Mouse (Mus musculus) intestine, postnatal 0 days (tissue): ENCODE measurements around the gene Spcs1. TPM values are rescaled to one million over a fixed set of nuclear protein-coding genes. Genes with fewer than 3 reads are reported as not detected.

ENCODE experiments used
- ATAC-seq: fragments of 200-750 bp; cut with Nextera tagmentation; 2 replicates; pipeline ENCODE4 v1.8.0; 2017; ENCODE audit warnings: mild to moderate bottlenecking, moderate TSS enrichment, moderate library complexity
- H3K27ac ChIP-seq: fragments of 300-500 bp; sonication (generic); 2 replicates; pipeline ENCODE4 v1.5.1; 2014; ENCODE audit warnings: mild to moderate bottlenecking, low read depth, low read length, moderate library complexity
- H3K27me3 ChIP-seq: fragments of 300-500 bp; sonication (generic); replicated peaks from 2 replicates; pipeline ENCODE4 v1.6.1; 2014; ENCODE audit warnings: low read length, mixed read lengths; ENCODE audit not compliant: control insufficient read depth, insufficient read depth
- H3K36me3 ChIP-seq: fragments of 300-500 bp; sonication (generic); 2 replicates; pipeline ENCODE4 v1.6.1; 2014; ENCODE audit warnings: mild to moderate bottlenecking, moderate library complexity; ENCODE audit not compliant: control insufficient read depth, insufficient read depth
- H3K4me1 ChIP-seq: fragments of 300-500 bp; sonication (generic); replicated peaks from 2 replicates; pipeline ENCODE4 v1.6.1; 2014; ENCODE audit warnings: antibody characterized with exemption, low read length, mixed read lengths; ENCODE audit not compliant: control insufficient read depth, insufficient read depth
- H3K4me2 ChIP-seq: fragments of 300-500 bp; sonication (generic); replicated peaks from 2 replicates; pipeline ENCODE4 v1.6.1; 2014; ENCODE audit warnings: low read depth, mild to moderate bottlenecking, moderate library complexity
- H3K4me3 ChIP-seq: fragments of 300-500 bp; sonication (generic); 2 replicates; pipeline ENCODE4 v1.5.1; 2014; ENCODE audit warnings: low read depth, low read length
- H3K9ac ChIP-seq: fragments of 300-500 bp; sonication (generic); 2 replicates; pipeline ENCODE4 v1.6.1; 2014; ENCODE audit warnings: mild to moderate bottlenecking, low read depth, low read length
- H3K9me3 ChIP-seq: fragments of 300-500 bp; sonication (generic); 2 replicates; pipeline ENCODE4 v1.6.1; 2016; ENCODE audit warnings: mixed run types; ENCODE audit not compliant: control insufficient read depth
- CTCF ChIP-seq: sonication (generic); IDR thresholded peaks from 2 replicates; pipeline ENCODE4 v1.5.1; 2016; ENCODE audit warnings: low read depth, mild to moderate bottlenecking, control low read depth, antibody characterized with exemption, moderate library complexity
- WGBS: fragments of 180-500 bp; shearing (Covaris S2); extraction: QIAGEN DNeasy Blood & Tissue Kit; methylation state at CpG from one replicate; pipeline ENCODE4 v1.1.7; 2014; 5-methylcytosine and 5-hydroxymethylcytosine counted together
- polyA plus RNA-seq: library from polyadenylated mRNA; unstranded; fragments of >200 nt; fragmentation: Nextera tagmentation; extraction: Ambion mirVana; gene quantifications from 2 replicates; pipeline ENCODE4 v1.2.1, GENCODE M21; 2015

Gene Spcs1
- polyA plus RNA-seq = 434 and 465 TPM in 2 replicates

DNA sequence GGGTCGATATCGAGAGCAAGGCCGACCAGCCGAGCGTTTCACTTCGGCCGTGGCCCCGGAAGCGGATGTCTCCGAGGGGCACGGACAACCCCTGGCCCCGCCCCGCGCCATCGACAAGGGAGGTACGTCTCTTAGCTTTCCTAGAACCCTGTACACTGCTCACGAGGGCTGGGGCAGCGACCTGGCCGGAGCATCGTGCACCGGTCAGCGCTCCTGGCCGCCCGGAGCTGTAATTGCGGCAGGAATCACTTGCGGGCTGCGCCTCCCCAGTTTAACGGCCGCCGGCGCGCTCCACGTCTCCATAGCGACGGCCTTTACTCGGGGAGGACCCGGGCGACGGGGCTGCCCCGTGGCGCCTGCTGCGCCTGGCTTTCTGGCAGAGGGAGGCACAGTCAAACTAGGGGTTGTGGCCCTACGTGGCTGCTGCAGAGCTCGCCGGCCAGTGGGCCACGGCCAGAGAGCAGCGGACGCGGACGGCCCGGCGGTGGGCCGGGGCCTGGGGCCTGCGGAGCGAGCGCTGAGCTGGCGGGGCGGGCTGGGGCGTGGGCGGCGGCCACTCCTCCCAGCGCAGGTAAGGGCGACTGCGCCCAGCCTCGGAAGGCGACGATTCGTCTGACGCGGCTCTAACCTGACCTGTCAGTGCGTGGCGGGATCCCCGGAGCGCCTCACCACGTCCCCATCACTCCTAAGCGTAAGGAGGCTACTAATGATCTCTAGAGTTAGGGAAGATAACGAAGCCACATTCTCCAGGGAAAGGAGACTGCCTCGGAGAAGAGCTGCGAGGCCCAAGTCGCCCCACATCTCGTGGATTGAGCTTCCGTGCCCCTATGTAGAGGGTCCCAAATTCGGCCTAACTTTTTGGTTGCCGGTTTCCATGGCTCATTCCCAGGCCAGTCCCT is at the start of gene Spcs1, which contains the start of gene Glt8d1:
Gene Spcs1, minus strand, starts transcription at position 366 of the 899 bp plus-strand sequence.
Gene Glt8d1, plus strand, starts transcription at position 94 of the 899 bp plus-strand sequence.
- Histone ChIP-seq H3K9ac (peak within 1 kb of the TSS; percentile 90), H3K4me3 (peak within 1 kb of the TSS; percentile 96), H3K4me2 (peak within 1 kb of the TSS; percentile 74), H3K36me3 (peaks cover 11% of the 10 kb centered on the region), H3K27ac (peak within 1 kb of the TSS; percentile 94), H3K27me3 (no peaks in the 10 kb centered on the region), H3K9me3 (no peaks in the 10 kb centered on the region), H3K4me1 (no peaks in the 10 kb centered on the region)
- peak; percentile 93 for ATAC-seq
- WGBS = under 1% methylated on average over 84 of the region's 84 CpGs
- TF ChIP-seq CTCF = 0 out of 2 replicates have a peak, but pooled peaks have one; percentile 5

DNA sequence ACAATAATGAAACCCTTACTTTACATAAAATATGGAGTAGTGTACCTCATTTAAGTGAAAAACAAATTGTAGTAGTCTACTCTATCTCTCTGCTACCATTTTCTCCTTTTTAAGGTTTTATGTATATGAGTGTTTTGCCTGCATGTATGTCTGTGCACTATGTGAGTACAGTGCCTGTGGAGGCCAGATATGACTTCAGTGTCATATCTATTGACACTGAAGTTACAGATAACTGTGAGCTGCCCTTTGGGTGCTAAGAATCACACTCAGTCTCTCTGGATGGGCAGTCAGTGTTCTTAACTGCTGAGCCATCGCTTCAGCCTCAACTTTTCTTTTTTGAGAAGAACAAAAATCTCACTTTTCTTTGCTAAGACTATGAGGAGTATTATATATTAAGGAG is 44.3 kb upstream of the Spcs1 start:
- Histone ChIP-seq H3K9ac (no peak overlapping the region), H3K36me3 (peaks cover 71% of the 10 kb centered on the region), H3K4me2 (no peak overlapping the region), H3K9me3 (no peaks in the 10 kb centered on the region), H3K27ac (no peak overlapping the region), H3K4me3 (no peak overlapping the region), H3K27me3 (no peaks in the 10 kb centered on the region), H3K4me1 (no peaks in the 10 kb centered on the region)
- ATAC-seq = no peak
- TF ChIP-seq CTCF = no peak
- 100% methylated on average over 1 of the region's 1 CpGs for WGBS

DNA sequence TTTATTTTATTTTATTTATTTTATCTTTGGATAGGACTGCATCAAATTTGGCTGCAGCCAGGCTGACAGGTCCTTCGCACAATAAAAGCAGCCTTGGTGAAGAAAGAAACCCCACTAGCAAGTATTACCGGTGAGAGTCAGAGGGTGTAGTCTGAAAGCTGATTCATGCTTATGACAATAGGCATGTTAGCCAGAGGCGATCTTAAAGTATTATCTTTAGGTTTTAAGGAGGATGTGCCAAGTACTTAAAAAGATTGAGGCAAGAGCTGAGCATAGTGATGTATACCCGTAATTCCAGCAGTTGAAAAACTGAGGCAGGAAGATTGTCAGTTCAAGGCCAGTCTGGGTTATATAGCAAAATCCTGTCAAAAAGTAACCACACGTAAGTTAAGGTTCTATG is 43.8 kb upstream of the Spcs1 start:
- no peak for TF ChIP-seq CTCF
- ATAC-seq = no peak
- Histone ChIP-seq H3K9ac (no peak overlapping the region), H3K27ac (no peak overlapping the region), H3K36me3 (peaks cover 66% of the 10 kb centered on the region), H3K9me3 (no peaks in the 10 kb centered on the region), H3K4me1 (no peaks in the 10 kb centered on the region), H3K4me2 (no peak overlapping the region), H3K4me3 (no peak overlapping the region), H3K27me3 (no peaks in the 10 kb centered on the region)
- WGBS = 94% methylated on average over 5 of the region's 5 CpGs

DNA sequence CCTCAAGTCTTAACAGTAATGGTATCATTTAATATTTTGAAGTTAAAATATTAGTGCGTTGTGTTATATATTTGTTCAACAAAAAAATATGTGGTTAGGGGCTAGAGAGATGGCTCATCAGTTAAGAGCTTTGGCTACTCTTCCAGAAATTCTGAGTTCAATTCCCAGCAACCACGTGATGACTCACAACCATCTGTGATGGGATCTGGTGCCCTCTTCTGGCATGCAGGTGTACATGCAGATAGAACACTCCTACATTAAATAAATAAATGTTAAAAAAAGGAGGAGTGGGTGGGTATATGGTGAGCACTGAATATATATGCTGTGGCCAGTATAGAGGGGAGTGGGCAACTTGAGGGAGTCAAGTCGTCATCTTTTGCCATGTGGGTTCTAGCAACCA is 24.3 kb upstream of the Spcs1 start:
- Histone ChIP-seq H3K4me3 (no peak overlapping the region), H3K4me1 (no peaks in the 10 kb centered on the region), H3K4me2 (no peak overlapping the region), H3K36me3 (peaks cover 40% of the 10 kb centered on the region), H3K9me3 (no peaks in the 10 kb centered on the region), H3K9ac (no peak overlapping the region), H3K27ac (no peak overlapping the region), H3K27me3 (no peaks in the 10 kb centered on the region)
- ATAC-seq = no peak
- 84% methylated on average over 3 of the region's 3 CpGs for WGBS
- TF ChIP-seq CTCF = peak; percentile 60

DNA sequence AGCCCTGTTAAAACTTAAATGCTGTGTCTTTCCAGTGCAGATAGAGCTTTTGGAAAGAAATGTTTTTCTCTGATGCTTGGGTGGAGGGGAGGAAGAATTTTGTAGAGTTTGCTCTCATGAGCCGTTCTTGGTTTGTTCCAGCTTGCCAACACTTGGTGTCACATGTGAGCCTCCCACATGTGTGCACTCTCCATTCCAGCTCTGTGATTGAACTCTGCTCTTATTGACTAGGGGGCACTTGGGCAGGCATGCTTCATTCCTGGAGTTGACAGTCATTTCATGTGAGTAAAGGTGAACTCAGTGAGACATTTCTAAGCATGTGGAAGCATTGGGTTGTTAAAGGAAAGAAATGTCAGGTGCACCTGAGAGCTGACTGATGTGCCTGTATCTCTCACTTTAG is 21.1 kb upstream of the Spcs1 start:
- no peaks in the 10 kb centered on the region for H3K9me3 ChIP-seq
- no peaks in the 10 kb centered on the region for H3K27me3 ChIP-seq
- peaks cover 23% of the 10 kb centered on the region for H3K36me3 ChIP-seq
- no peak for ATAC-seq
- no peak overlapping the region for H3K4me3 ChIP-seq
- H3K9ac ChIP-seq = no peak overlapping the region
- WGBS = 21% methylated on average over 1 of the region's 1 CpGs
- peaks cover 5% of the 10 kb centered on the region; the same call in 1 of the 2 replicates for H3K4me1 ChIP-seq
- H3K27ac ChIP-seq = peak overlapping the region; percentile 23; the same call in 1 of the 2 replicates
- no peak overlapping the region for H3K4me2 ChIP-seq
- peak; percentile 24; the same call in 1 of the 2 replicates for TF ChIP-seq CTCF

DNA sequence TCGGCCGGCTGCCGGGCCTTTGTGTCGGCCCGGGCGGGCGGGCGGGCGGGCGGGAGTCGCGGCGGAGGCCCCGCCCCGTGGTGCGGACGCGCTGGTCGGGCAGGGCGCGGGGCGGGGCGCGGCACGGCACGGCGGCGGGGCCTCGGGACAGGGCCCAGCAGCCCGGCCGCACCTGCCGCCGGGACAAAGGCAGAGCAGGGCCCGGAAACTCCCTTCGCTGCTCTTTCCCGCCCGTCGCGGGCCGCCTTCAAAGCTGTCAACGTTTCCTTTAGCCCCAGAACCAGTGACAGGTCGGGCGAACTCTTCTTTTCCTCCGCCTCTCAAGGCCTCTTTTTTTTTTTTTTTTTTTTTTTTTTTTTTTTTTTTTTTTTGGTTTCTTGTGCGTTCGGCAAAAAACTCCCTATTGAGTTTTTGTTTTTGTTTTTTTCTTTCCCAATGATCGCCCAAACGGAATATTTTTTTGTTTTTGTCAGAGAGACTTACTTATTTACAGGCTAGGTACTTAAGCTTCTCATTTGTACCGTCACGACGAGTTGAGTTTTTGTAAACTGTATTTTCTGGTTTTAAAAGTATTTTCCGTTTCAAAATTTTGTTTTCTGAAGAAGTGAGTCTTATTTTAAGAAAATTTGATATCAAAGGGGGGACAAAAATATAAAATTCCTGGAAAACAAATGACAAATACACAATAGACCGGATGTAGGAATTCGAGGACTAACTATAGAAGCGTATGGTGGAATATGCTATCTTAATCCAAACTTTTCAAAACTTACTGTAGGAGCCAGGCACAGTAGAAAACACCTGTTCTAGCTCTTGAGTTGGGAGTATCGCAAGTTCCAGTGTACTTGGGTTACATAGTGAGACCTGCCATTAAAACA is 18.1 kb upstream of the Spcs1 start:
- Histone ChIP-seq H3K4me1 (peaks cover 5% of the 10 kb centered on the region; the same call in 1 of the 2 replicates), H3K36me3 (peaks cover 20% of the 10 kb centered on the region), H3K27me3 (no peaks in the 10 kb centered on the region), H3K4me2 (peak overlapping the region; percentile 88), H3K9ac (peak overlapping the region; percentile 90), H3K27ac (peak overlapping the region; percentile 99), H3K9me3 (no peaks in the 10 kb centered on the region), H3K4me3 (peak overlapping the region; percentile 75)
- ATAC-seq = peak; percentile 93
- no peak for TF ChIP-seq CTCF
- under 1% methylated on average over 38 of the region's 56 CpGs for WGBS
